Mouse (Mus musculus): ENCODE data around the gene Mef2a.

DNA sequence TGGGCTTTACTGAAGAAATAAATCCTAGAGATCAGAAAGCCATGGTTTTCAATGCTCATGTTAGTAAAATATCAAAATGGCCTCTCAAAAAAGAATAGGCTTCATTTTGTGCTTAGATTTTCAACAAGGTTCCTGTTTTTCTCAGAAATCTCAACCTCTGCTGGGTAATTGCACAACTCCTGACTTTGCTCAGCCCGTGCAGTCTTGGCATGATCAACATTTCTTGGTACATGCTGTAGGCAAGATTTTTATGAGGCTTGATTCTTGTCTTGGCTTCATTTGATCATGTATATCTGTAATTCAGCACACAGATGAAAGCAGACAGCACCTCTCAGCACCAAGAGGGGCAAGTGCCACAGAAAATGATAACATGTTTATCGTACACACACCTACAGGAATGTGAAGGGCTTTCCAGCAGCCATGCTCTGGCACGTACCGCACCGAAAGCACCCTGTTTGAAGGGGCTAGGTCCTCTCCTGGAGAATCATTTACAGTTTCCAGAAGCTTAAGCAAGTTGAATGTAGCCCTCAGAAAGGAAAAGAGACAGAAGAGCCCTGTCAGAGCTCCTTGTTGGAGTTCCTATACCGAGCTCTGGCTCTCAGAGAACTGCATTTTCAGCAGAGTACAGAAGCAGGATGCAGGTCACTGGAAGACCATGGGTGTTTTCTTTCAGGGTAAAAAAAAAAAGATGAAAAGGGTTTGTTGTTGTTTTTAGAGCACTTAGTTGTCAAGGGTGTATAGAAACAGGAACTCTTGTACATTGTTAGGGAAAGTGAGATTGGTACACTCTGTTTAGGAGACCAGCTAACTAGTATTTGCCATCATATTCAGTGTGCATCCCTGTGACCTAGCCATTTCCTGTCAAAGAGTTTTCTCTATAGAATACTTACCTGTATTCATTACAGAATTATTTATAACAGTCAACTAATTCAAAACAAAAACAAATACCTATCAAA is 7.8 kb upstream of the Mef2a start:
- TF ChIP-seq POLR2A (IDR thresholded peaks at IDR 0.05; ENCODE audit: borderline replicate concordance, low read depth, low read length) (no peak), CTCF (IDR thresholded peaks at IDR 0.05; ENCODE audit: low read depth, low read length) (no peak)

Measured in bone marrow macrophage, adult 2 months (primary cell).